Mouse (Mus musculus) right cerebral cortex, postnatal 10 days (tissue): ENCODE data around the gene Rnf216.
A peak's percentile ranks its signal among the peaks of the same experiment; 100 is the strongest.
"Not testable (repeated sequence)": the region's sequence is repeated elsewhere in the genome, so short reads cannot be mapped to it uniquely, and the experiment has no call there.

Experiments used
- DNase-seq, 2 experiments: peaks; one replicate each; pipeline ENCODE4 v3.0.0; 2021; ENCODE audit warnings: low spot score in 2 of 2

Rnf216 gene

GRCm38 (mm10) chr5:143112281-143113246 lies at the start of gene Rnf216:
Gene Rnf216 (minus strand): TSS chr5:143112994.
- peak; percentile 96 to 97 for DNase-seq

- no peak for DNase-seq
Measured at GRCm38 (mm10) chr5:143155534-143155933, 42.7 kb upstream of the Rnf216 start.

GRCm38 (mm10) chr5:143153756-143154155 lies 41.0 kb upstream of the Rnf216 start:
- DNase-seq = no peak

- DNase-seq = no peak
Measured at GRCm38 (mm10) chr5:143150044-143150443, 37.2 kb upstream of the Rnf216 start.

GRCm38 (mm10) chr5:143149536-143149935 lies 36.7 kb upstream of the Rnf216 start:
- DNase-seq = no peak

GRCm38 (mm10) chr5:143148661-143149060 lies 35.9 kb upstream of the Rnf216 start:
- no peak for DNase-seq

GRCm38 (mm10) chr5:143147481-143147880 lies 34.7 kb upstream of the Rnf216 start, which contains the start of gene Olfr718-ps1:
Gene Olfr718-ps1 (minus strand): TSS chr5:143147581.
- no peak for DNase-seq

GRCm38 (mm10) chr5:143137580-143137979 lies 24.8 kb upstream of the Rnf216 start:
- DNase-seq = no peak

GRCm38 (mm10) chr5:143135042-143135441 lies 22.2 kb upstream of the Rnf216 start:
- no peak for DNase-seq

- not testable (repeated sequence) for DNase-seq
Measured at GRCm38 (mm10) chr5:143134216-143135010, 21.6 kb upstream of the Rnf216 start.

GRCm38 (mm10) chr5:143132935-143133514 lies 20.2 kb upstream of the Rnf216 start:
- DNase-seq = no peak

GRCm38 (mm10) chr5:143130342-143130741 lies 17.5 kb upstream of the Rnf216 start:
- no peak for DNase-seq

- no peak for DNase-seq
Measured at GRCm38 (mm10) chr5:143129101-143129500, 16.3 kb upstream of the Rnf216 start.

- peak; percentile 39 to 43 for DNase-seq
Measured at GRCm38 (mm10) chr5:143127837-143128236, 15.0 kb upstream of the Rnf216 start.

GRCm38 (mm10) chr5:143126908-143127307 lies 14.1 kb upstream of the Rnf216 start:
- no peak for DNase-seq

GRCm38 (mm10) chr5:143126089-143126488 lies 13.3 kb upstream of the Rnf216 start:
- DNase-seq = no peak

- DNase-seq = peak; percentile 74 to 79
Measured at GRCm38 (mm10) chr5:143125601-143126000, 12.8 kb upstream of the Rnf216 start.

- DNase-seq = peak; percentile 31 to 37
Measured at GRCm38 (mm10) chr5:143124805-143125378, 12.1 kb upstream of the Rnf216 start.

GRCm38 (mm10) chr5:143122673-143123072 lies 9.9 kb upstream of the Rnf216 start:
- DNase-seq = no peak

GRCm38 (mm10) chr5:143122125-143122524 lies 9.3 kb upstream of the Rnf216 start:
- DNase-seq = no peak

- no peak for DNase-seq
Measured at GRCm38 (mm10) chr5:143106842-143107241, 6.0 kb downstream of the Rnf216 start.

- no peak for DNase-seq
Measured at GRCm38 (mm10) chr5:143103231-143103630, 9.6 kb downstream of the Rnf216 start.
